18 mouse cellular contexts compared by ENCODE assay signal in the genomic region with DNA sequence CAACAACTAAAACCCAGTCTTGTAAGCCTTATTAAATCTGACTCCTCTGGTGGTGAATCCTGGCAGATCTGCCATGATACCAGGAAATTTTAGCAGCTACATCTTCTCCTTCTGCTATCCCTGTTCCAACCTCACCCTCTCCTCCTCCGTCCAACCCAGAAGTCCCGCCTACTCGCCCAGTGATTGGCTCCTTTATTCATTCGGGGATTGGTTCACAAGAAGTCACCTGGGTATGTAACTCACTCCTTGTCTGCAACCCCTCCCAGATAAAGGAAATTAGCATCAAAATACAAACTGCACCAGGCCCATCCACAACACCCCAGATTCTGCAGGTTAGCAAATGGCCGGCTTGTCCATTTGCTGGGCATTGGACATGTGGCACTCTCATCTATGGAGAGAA.
"Had no signal": no experiment of that assay in that cellular context is flagged by ENCODE, and none has a peak within 500 bp of the region (broad histone marks: within the 10 kb centered on the region; RNA-seq: fewer than 3 reads in every experiment).

No protein-coding gene starts in this region.

- H3K9me3 ChIP-seq: midbrain, embryonic 13.5 days; midbrain, embryonic 15.5 days; neural tube, embryonic 15.5 days had no signal

- H3K4me2 ChIP-seq: lung, embryonic 14.5 days; midbrain, embryonic 13.5 days; midbrain, embryonic 15.5 days; neural tube, embryonic 13.5 days; neural tube, embryonic 15.5 days had no signal

- H3K27me3 ChIP-seq: midbrain, embryonic 13.5 days; midbrain, embryonic 15.5 days; neural tube, embryonic 13.5 days; neural tube, embryonic 15.5 days had no signal

- H3K27ac ChIP-seq: midbrain, embryonic 10.5 days; midbrain, embryonic 13.5 days; midbrain, embryonic 15.5 days; neural tube, embryonic 13.5 days; neural tube, embryonic 15.5 days had no signal

- H3K9ac ChIP-seq: lung, embryonic 14.5 days; midbrain, embryonic 13.5 days; midbrain, embryonic 15.5 days; neural tube, embryonic 13.5 days; neural tube, embryonic 15.5 days had no signal

- H3K4me3 ChIP-seq: midbrain, embryonic 10.5 days; midbrain, embryonic 13.5 days; midbrain, embryonic 15.5 days; myocyte; neural tube, embryonic 13.5 days; neural tube, embryonic 15.5 days had no signal

- ATAC-seq: midbrain, embryonic 13.5 days; midbrain, embryonic 15.5 days had no signal

- DNase-seq: lung, adult 18-20 months; lung, embryonic 14.5 days; lung, postnatal 10 days; lung, postnatal 4 days; retina, postnatal 1 day; right cerebral cortex, adult 18-20 months; right cerebral cortex, postnatal 25 days; right cerebral cortex, postnatal 4 days; spleen, adult 18-20 months; thymus, adult 18-20 months; thymus, postnatal 14 days; thymus, postnatal 36 days had no signal

- H3K36me3 ChIP-seq: midbrain, embryonic 10.5 days; midbrain, embryonic 13.5 days; midbrain, embryonic 15.5 days; neural tube, embryonic 13.5 days; neural tube, embryonic 15.5 days had no signal
